Mouse (Mus musculus) common myeloid progenitor, adult 5-6 weeks (primary cell): ENCODE measurements at regions not wholly inside any gene's neighbourhood (a gene's known extent, or its start where the extent isn't known, plus 50 kb on each side); places are given as distances from the start of the nearest gene placed in this dataset.

Experiments
- ATAC-seq: replicated peaks from 2 replicates; pipeline ENCODE4 v1.8.0; 2016; ENCODE audit warnings: low read depth, mild to moderate bottlenecking, moderate TSS enrichment, inconsistent platforms; ENCODE audit not compliant: poor library complexity, severe bottlenecking

DNA sequence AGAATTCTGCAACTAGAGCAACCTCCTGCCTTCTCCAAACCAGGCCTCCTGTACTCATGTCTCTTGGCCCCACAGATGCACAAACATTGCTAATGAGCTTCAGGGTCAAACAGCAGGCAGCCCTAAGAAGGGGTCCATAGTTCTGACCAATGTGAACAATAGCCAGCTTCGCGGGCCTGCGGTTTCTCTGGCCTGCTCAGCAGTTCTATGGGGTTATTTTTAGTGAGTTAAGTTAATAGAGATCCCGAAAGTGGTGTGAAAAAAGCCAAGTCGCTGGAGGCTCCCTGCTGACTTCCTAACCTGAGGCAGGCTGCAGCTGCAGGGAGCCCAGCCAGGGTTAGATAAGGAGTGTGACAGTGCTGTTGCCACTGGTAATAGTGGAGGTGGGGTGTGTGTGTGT is 106.6 kb downstream of the Pdcd6ip start:
- ATAC-seq, result no peak

DNA sequence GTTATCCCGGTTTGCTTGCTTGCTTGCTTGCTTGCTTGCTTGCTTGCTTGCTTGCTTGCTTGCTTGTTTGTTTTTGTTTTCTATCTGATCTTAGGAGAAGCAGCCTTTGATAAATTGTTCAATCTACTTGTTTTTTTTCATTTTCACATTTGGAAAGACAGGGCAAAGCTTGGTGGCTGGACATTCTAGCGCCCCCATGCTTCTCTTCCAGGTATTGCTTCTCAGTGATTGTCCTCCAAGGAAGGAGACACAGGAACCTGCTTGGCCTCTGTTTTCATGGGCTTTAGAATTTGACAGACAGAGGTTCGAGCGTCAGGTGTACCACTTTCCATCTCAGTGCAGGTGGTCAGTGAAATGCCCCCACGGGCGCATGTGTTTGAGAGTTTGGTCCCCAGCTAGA is 120.8 kb downstream of the Pdcd6ip start:
- ATAC-seq, result no peak

DNA sequence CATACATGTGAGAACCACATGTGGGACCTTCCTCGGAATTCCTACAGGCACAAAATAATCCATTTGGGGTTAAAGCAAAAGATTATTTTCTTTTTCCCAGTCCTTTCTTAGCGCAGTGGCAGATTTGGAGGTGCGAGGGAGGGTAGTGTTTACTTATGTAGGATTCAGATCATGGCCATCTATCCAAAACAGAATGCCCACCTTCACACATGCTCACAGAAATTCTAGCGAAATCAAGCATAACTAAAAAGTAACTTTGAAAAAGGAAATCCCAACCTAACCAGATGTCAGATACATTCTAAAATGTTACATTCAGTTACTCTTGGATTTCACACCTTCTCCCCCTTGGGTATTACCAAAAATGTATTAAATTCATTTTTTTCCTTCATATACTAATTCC is 121.6 kb downstream of the Pdcd6ip start:
- ATAC-seq, result no peak

DNA sequence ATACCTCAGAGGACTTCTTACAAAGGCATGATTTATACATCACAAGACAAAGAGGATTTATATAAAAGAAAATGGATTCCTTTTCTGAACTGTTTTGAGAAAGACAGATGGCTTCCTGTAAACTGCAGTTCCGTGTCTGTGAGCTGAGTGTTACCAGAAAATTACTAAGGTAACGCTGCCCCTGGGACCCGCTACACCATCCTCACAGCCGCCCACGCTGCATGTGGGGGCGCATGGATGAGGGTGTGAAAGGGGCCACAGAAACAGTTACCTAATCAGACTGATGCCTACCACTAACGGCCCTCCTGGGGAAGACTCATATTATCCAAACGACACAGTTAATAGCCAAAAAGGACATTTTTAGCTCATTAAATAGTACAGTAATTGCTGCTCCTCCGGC is 129.8 kb downstream of the Pdcd6ip start:
- no peak for ATAC-seq

DNA sequence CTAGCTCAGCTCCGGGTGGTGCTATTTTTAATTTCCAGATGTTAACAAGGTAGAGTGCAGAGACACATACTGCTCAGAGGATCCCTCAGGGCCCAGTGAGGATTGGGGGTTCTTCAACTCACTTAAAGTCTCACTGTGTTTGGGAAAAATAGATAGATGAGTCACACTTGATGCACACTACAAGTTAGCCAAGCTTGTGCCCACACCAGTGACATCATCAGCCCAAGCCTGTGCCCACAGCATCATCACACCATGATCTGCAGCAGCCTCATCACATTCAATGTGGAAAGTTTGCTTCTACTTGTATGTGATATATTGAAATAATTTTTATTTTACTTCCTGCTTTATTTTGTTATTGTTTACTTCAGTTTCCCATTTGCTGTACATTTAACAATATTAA is 139.2 kb downstream of the Pdcd6ip start:
- no peak for ATAC-seq

DNA sequence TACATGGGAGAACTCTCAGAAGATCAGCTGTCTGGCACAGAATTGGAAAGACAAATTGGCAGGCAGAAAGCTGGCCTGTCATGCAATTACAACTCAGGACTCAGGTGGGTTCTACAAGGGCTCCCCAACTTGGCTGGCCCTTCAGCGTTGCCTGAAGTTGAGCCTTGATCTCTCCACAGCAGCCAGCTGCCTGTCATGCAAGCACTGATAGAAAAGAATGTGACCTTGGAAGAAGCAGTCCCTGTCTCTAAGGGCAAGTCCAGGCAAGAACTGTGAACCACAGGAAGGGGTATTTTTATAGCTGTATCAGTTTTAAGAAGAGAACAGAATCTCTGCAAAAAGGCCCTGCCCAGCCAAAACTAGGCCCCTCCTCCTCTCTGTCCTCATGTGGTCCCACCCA is 140.4 kb downstream of the Pdcd6ip start:
- ATAC-seq, result no peak

DNA sequence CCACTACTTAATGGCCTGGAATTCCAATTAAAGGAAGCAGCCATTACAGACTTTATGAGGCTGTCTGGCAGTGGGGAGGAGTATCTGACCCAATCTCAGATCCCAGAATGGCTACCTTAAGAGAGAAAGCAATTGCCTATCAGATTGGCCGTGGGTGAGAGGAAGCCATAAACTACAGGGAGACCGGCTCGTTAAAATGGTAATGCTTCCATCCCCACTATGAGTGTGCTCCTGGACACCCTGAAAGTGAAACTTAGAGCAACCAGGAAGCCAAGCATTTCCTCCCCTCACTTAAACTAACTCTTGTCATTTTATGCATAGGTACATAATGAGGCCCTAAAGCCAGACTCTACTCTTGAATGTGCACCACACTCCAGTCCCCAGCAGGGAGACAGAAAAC is 141.4 kb downstream of the Pdcd6ip start:
- 0 out of 2 replicates have a peak, but pooled peaks have one; percentile 22 for ATAC-seq

DNA sequence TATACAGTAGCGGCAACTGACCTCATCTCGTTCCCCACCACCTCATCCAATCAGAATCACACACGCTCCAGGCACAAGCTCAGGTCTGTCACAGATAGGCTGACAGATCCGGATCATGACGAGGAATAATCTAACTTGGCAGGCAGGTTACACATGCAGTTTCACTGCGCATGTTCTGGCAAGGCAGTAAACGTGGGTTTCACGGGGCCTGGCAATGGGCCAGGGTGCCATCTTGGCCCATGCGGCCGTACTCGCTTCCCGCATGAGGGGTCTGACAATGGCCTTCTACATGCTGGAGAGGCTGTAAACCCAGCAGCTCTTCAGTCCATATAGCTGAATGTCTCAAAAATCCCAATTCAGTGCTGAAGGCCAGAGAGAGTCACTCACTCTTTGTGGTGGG is 154.1 kb downstream of the Pdcd6ip start:
- ATAC-seq, result no peak

DNA sequence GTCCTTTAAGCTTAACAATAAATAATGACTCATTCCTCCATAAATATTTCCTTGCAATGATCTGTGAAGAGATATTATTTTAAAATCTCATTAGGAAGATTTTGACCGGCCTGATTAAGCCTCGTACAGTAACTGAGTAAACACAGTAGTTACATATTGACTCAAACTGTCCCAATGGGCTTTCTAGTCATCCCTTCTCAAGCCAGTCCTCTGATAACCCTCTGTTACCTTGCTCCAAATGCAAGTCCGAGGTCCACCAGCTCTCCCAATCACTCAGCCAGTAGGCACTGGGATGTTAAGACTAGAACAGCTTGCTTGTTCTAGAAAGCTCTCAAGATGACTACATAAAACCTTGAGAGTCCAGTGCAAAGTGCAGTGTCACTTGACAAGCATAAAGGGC is 160.6 kb downstream of the Pdcd6ip start:
- no peak for ATAC-seq

DNA sequence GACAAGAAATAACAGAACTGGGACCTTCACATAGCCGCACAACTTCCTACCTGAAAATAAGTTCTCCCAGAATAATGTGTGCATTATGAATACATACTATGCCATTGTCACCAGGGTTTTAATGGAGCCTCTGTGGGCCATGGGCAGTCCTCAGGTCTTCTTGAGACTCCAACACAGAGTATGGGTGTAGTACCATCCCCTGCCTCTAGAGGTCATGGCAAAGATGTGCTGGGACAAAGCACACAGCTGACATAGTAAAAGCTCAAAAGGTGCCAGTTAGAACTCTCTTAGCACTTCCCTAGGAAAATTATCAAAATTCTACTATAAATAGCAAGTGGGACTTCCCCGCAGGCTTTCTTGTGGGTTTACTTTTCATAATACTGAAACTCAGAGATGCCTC is 179.5 kb downstream of the Pdcd6ip start:
- peak; percentile 89 for ATAC-seq

DNA sequence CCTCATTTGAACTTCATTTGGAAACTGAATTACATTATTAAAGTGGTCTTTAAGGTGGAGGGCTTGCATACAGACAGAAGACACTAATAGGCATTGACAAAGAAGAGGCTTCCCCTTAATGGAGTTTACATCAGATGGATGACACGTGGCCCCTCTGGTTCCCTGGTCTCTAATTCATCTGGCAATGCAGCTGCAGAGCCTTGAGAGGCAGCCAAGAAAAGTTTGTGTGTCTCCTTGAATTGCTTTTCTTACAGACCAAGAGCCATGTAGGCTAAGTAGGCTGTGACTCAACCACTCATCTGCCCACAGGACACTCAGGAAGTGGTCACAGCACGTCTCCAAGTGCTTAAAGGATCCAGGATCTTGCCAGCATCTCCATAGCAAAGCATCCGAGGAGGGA is 183.8 kb downstream of the Pdcd6ip start:
- ATAC-seq, result no peak

DNA sequence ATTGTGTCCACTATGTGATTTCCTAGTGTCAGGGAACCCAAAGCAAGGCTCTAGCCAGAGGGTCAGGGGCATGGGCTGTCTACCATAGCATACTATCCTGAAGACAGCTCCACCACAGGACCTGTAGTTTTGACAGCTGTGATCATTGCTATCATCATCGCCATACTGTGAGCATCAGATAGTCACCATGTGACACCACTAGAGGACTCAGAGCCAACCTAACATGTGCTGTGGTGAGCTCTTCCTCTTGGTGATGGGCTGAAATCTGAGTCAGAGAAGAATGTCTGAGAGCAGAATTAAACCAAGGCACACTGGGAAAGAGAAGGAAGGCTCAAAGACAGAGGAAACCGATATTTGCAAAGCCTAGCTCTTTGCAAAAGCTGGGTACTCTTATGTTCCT is 184.9 kb downstream of the Pdcd6ip start:
- no peak for ATAC-seq

DNA sequence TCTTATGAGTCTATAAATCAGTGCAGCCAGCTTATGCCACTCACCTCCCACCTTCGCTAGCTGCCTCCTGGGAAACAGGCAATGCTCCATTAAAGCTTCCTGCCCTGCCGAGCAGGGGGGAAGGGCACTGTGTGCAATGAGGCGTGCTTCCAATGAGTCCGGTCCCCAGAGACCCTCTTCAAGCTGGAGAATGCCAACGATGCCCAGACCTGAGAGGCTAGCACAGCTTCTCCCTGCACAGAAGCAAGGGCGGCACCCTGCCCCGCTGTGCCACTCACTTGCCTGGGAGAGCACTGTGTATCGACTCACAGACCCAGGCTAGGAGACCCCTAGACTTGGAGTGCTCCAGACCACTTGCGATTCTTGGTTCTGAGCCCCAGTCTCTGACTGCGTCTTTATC is 188.3 kb downstream of the Pdcd6ip start:
- ATAC-seq, result no peak

DNA sequence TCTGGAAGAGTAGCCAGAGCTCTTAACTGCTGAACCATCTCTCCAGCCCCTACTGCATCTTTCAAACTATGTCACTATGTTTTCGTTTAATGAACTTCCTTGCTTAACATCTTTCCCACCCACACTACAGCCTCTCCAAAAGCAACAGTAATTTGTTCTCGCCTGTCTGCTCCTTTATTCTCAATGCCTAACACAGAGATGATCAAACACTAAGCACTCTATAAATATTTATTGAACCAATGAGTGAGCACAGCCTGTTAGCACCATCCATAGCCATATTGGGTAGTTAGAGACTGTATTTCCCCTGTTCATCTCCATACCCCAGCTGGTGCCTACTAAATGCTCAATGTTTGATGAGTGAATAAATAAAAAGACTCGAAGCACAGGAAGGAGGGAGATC is 189.6 kb downstream of the Pdcd6ip start:
- no peak for ATAC-seq

DNA sequence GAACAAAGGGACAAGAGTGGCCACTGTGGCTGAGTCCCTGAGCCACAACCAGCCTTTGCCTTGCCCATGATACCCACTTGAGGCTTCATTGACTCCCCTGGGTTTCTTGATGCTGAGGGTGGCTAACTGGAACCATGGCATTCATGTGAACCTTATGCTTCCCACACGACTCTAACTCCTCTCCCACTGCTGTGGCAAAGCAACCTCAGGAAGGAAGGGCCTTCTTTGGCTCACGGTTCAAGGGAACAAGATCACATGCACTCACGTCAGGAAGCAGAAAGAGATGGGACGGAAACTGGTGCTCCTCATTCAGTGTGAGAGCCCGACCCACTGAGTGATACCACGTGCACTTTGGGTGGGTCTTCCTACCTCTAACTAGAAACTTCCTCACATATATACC is 190.3 kb downstream of the Pdcd6ip start:
- ATAC-seq, result no peak

DNA sequence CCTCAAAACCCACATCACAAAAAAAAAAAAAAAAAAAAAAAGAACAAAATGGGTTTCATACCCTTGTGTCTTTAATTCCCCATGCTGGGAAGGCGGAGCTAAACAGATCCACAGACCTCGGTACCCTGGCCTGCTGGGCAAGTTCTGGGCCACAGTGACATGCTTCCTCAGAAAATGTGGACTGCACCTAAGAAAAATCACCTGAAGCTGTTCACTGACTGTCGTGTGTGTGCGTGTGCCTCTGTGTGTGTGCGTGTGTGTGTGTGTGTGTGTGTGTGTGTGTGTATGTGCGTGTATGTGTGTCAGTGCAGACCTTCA is 192.4 kb downstream of the Pdcd6ip start:
- ATAC-seq, result no peak

DNA sequence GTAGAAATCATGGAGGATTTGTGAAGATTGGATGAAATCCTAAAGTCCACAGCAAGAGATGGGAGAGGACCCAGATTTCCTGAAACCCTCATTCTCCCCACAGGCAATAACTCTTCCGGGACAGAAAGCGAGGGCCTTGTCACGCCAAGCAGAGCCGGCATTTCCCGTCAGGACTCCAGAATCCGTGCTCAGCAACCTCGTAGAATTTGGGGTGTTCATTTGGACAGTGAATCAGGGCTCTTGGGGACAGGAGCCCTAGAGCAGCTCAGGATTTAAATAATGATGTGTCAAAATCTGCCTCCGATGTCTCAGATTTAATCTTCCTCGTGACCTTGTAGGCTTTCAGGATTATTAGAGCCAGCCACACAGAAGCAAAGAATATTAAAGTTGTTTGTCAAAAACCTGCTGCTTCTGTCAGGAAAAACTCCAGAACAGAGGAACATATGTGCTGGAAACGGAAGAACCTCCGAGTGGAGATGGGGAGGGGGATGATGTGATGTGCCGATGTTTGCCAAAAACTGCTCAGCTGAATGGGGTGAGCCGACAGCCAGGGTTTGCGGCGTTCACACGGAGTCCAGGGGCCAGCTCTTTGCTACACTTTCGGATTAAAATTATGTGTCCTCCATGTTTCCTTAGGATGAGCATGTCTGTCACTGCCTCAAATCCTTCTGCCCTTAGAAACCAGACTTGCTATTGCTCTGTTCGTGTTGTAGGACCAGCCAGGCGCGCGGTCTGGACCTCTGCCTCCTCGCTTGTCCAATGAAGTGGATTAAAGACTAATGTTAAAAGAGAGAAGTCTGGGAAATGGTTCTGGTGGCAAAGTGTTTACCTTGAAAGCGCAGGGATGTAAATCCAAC is 193.0 kb downstream of the Pdcd6ip start:
- ATAC-seq, result no peak

DNA sequence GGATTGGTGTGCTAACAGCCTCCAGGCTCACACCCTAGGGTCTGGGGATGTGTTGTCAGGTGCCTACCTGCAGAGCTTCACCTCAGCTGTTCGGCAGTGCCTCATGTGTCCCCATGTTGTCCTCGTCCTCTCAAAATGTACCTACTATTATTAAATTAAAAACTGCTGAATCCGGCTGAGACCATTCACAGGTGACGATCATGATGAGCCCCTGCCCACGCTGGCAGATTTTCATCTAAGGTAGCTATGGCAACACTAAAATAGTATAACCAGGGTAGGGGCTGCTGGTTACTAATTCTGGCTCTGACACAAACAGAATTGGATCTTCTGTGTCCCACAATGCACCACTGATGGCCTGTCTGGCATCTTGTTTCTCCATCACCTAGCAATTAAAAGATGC is 196.8 kb downstream of the Pdcd6ip start:
- no peak for ATAC-seq

DNA sequence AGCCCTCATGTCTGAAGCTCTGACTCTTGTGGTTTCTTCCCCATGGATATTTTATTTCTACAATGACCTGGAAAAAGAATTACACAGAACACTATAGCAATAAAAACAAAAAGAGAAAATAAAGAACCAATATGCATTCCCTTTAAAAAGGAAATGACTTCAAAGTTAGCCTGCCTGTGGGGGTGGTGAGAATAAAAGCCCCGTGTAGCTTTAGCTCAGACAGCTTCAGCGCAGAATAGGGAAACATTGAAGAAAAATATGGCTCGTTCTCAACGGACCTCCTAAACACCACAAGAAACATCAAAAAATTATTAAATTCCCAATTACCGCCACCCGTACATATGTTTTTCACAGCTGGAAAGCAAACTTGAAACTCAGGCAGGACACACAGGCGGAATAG is 198.7 kb downstream of the Pdcd6ip start:
- ATAC-seq, result no peak

DNA sequence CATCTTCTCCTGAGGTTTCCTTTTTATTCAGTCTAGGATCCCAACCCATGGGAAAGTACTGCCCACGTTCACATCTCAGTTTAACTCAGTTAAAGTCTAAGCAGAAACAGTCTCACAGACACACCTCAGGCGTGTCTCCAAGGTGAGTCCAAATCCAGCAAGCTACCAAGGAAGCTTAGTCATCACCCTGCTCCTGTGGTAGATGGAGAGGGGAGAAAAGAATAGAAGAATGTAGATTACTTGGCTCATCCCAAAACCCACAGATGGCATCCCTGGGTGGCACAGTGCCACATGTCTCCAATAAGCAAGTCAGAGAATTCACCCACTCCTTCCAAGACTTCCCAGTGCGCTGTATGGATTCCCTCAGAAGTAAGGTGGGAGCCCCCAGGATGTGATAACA is 199.2 kb downstream of the Pdcd6ip start:
- ATAC-seq, result no peak

DNA sequence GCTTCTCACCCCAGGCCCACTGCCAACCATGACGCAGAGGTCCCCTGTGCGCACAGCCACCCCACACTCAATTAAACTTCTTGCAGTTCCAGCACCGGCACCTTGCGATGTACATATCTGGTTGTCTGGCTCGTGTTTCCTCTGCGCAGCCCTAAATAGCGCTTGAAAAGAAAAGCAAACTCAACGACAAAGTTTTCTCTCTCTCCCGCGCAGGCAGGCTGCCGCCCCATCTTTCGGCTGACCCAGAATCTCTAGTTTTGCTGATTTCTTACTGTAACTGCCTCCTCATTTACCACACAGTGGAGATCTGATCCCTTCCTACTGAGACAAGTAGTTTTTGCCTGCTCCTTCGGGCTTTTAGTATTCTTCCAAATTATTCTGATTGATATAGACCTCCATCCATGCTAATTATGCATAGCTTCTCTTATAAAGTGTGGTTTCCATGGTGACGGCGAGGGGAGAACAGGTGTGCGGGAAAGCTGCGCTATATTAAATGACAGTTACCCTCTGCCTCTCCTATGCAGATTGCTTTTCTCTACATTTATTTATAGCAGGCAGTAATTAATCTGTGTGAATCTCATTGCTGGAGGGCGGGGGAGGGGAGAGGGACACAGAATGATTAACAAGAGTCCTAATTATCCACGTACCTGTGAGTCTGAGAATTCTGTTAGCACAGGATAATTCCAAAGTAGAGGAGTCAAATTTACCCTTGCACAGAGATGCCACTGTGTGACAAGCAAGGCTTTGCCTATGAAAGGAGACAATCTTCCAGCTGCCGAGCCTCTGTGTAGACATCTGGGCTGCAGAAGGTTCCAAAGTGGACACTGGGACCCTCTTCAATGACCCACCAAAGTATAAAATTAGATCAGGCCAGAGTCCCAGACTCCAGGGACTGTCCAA is 200.2 kb downstream of the Pdcd6ip start:
- no peak for ATAC-seq

DNA sequence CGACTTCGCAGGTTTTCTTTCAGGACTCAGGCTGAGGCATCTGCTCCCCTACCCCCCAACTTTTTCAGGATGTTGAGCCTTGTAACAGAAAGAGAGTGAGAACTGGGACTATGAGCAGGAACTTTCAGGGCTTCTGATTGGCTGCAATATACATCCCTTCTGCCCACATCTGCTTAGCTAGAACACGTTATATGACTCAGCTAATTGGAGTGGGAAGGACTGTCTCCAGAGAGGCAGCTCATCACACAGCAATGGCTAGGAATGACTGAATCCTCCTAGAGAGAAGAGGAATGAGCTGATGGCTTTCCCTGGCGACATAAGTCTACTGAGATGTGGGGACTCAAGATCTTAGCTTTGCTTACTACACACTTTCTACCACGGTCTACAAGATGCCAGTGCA is 208.8 kb downstream of the Pdcd6ip start:
- no peak for ATAC-seq
